Mouse (Mus musculus): ENCODE measurements around the gene Xrra1.

- TF ChIP-seq CTCF (IDR thresholded peaks at IDR 0.05; ENCODE audit: insufficient read depth, low read depth, low read length) (no peak), POLR2A (IDR thresholded peaks at IDR 0.05; ENCODE audit: insufficient read depth, low read depth, low read length) (no peak)
Measured at GRCm38 (mm10) chr7:99889175-99889880, 30.4 kb downstream of the Xrra1 start.
